Mouse (Mus musculus): ENCODE results near the gene Arid5b.

The Arid5b gene

DNA sequence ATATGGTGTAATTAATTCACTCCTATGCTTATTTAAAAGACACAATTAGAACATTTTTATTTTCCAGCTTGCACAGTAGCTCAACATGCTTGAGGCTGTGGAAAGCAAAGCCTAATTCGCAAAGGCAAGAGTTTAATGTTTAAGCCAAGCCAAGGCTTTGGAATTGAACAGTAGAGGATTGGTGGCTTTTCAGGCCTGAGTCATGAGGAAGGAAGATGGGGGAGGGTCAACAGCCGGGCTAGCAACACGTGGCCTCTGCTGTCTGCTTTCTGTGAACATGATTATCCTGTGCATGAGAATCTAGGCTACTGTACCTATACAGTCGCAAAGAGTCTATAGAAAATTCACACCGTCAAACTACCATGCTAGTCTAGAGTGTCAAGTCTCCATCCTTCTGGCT lies 9.9 kb downstream of the Arid5b start:
- DNase-seq, result no peak

DNA sequence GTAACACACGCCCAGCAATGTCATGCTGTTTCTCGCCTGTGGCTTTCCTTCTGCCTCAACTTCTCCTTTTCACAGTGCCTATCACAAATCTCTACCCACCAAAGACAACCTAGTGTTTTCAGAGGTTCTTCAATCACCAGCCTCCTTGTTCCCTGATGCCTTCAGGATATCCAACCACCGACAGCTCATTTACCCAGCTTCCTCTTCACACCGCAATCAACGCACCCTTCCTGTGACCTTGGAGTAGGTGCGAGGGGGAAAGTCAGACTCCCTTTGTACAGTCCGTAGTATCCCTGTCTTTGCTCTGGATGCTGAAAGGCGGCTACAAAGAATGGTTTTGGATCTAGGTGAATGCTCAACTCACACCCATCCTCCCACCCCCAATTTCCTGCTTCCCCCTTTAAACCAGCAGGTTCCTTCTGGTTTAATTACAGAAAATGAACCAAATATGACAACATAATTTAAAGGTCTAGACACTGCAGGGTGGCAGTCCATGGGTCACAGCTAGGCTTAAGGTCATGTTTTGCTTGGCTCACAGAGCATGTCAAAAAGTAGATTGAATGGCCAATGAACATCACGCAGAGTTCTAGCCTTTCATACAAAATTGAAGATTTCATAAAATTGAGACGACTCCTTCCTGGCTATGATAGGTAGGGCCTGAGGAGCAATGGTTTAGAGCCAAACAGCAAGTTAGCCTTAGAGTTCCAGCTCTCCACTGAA lies 14.4 kb downstream of the Arid5b start:
- DNase-seq, result peak; percentile 29

DNA sequence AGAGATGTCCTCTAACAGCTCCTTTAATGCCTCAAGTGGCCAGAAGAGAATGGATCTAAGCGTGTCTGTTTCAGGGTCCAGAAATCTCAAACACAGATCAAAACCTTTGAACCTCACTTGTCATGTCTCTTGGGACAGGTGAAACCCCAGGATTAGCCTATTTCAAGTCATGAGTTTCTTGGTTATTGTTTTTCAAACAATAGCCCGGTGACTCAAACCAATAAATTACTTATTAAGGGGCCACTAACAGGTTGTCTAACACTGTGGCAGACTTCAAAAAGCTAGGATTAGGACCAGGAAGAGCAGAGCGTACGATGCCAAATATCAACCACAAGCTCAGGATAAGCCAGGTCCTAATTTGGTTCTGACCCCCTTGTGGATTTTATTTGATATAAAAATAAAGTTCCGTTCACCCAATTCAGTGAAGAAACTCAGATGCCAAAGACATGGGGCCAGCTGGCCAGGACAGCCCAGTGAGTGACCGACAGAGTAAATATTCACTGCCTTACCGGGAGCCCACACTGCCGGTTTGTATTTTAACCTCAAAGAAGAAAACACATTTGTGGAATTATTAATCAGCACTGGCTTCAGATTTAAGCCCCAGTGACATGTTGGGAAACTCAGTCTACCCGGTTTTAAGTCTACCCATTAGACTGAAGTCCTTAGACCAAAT lies 15.1 kb downstream of the Arid5b start:
- no peak for DNase-seq

DNA sequence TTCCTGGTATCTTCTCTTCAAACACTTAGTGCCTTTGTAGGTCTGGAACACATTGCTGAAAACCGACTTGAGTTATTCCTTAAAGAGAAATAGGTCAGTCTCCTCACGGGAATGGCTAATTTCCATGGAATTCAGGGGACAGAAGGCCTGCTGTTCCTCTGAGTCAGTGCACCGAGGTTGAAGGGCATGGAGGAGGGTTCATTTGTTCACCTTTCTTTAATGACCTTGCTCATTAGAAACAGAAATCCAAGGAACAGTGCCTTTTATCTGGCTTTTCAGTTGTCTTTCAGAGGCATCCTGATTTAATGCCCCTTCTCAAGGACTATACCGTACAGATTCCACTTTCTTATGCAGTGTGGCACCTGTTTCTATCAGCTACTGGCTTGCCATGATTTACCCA lies 18.9 kb downstream of the Arid5b start:
- no peak for DNase-seq

DNA sequence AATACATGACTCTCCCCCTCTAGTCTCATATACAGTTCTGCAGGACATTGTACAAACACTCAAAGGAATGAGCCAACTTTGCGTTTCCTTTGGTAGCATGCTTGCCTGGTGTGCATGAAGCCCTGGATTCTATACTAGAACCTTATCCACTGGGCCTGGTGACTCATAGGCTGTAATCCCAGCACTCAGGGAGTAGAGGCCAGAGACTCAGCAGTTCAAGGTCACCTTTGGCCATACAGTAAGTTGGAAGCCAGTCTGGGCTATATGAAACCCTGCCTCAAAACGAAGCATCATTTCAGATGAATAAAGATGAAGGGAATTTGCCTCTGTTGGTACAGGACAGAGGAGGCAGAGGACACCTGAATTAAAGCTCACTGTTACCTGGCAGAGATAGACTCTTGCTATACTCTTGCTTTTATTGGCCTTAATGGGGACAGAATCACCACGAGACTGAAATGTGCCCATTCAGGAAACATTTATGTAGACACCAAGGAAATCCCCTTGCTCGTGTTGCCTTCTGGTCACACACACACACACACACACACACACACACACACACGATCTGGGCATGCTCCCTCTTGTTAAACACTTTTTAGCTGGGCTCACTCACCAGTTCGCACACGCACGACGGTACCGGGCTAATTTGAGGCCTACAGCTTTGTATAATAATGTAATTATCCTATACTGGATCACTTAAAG lies 21.0 kb downstream of the Arid5b start:
- DNase-seq, result no peak

DNA sequence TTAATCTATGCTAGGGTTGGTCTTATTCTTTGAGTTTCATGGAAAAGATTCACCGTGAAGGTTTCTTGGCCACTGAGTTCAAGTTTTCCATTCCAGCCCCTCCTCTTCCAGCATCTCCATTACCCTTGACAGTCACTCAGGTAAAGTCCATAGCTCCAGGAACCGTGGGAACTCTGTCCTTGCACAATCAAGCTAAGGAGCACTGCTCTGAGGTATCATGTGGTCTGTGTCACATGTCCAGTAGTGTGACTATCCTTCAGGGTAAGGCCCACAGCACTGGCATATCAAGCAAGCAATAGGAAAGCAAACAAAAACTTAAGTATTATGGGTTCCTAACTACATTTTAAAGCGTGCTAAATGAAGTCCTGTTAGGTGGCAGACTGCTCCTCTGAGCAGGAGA lies 22.4 kb downstream of the Arid5b start:
- DNase-seq, result peak; percentile 50

DNA sequence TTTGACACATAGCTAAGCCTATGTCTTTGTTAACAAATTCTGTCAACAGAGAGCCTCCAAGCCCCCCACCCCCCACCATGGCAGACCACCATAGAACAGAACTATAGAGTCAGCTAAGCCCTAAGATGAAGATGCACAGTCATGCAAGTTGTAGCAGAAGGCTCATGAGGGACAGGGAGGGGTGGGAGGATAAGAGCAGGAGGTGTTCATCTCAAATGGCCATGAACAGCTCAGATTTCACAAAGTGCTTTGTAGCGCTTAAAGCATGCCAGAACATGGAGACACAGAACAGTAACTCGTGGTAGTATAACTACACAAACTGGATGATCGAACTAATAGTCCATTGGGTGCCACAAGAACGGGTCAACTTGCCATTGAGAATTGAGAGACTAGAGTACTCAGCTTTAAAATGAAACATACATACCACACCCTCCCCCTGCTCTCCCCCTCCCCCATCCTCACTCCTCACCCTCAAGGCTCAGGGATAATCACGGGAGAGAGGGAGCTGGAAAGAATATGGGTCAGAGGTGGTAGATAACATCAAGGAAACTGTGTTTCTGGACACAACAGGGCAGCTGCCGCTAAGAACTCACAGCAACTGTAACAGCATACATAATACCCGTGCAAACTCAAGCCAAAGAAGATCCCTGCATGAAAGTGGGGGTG lies 25.0 kb downstream of the Arid5b start:
- no peak for DNase-seq

DNA sequence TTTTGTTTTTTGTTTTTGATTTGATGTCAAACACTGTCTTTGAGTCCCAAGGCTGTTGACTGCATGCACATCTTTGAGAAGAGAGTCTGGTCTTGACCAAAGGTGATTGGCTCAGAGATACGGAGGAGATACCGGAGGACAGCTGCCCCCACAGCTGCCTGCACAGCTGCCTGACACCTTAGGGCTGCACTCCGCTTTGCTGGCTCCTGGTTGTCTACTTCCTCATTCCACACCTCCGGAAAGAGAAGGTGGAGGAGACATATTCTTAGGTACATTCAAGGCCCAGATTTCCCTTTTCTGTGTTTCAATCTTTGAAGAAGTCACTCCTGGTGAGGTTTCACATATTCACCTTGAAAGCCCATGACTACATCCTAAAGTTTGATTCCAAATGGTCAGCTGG lies 25.9 kb downstream of the Arid5b start:
- no peak for DNase-seq

DNA sequence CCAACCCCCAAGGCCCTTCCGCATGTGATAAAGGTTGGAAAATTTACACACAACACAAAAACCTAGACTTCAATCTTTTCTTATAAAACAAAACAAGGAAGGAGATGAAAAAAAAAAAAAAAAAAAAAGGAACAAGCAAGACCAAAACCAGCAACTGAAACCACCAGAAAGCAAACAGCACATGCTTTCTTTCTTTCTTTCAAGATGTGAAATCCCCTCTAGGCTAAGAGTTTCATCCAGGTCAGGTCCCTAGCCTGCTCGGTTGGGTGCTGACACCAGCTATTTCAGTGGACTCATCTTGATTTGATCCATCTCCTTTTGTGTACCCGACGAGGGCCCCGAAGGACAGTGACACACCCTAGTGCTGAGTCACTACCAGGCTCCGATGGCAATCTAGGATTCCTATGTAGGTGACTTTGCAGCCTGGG lies 29.2 kb downstream of the Arid5b start:
- DNase-seq, result peak; percentile 47

DNA sequence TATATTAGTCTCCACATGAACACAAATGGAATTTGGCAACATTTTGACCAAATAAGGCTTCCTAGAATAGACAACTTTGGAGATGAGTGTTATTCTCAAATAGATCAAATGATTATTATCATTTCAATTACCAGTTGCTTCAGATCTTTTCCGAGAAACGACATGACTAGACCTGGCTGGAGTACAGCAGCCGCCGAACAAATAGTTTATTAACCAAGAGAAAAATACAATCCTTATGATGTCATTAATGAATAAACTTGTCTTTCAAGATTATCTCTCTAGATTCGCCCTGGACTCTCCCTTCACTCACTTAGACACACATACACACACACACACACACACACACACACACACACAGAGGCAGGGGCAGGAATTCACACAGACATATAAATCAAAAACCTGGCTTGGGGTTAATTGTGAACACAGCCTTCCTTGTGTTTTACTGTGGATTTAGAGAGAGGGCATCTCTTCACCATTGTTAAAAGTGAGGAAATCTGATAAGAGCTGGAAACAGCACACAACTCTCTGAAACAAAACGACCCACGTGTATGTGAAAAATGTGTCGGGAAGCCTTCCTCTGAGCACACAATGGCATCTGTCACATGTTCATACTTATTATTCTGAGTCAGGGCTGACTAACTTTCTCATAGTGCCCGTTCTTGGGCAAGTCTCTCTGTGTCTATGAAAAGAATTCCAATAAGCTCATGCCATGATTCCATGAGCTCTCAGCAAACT lies 30.1 kb downstream of the Arid5b start:
- peak; percentile 47 for DNase-seq

DNA sequence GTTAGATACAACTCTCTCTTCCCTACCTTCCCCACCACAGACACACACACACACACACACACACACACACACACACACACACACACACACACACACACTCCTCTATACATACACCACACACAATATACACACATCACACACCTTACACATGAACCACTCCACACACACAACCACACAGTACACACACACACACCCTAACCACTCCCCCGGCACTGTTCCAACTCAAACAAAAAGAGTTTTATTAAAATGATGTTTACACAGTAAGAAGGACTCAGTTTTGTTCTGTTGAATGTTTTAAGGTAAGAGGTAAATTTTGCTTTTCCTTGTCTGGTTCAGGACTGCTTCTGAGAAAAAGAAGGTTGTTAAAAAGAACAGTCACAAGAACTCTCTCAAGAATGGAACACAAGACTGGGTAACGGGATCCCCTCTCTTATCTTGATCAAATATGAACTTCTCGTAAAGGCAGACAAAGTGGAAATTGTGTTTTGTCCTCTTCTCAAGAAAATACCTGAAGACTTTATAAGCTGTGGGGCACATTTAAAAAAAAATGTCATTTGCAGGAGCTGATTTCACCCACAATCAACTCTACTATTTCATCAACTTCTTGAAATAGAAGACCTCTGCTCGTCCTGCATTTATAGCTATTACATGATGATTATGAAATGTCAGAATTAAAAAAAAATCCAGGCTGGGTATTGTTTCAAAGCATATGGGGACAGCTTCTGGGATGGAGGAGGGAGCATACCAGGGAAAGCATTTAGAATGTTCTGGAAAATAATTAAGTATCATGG lies 30.9 kb downstream of the Arid5b start:
- peak; percentile 78 for DNase-seq

DNA sequence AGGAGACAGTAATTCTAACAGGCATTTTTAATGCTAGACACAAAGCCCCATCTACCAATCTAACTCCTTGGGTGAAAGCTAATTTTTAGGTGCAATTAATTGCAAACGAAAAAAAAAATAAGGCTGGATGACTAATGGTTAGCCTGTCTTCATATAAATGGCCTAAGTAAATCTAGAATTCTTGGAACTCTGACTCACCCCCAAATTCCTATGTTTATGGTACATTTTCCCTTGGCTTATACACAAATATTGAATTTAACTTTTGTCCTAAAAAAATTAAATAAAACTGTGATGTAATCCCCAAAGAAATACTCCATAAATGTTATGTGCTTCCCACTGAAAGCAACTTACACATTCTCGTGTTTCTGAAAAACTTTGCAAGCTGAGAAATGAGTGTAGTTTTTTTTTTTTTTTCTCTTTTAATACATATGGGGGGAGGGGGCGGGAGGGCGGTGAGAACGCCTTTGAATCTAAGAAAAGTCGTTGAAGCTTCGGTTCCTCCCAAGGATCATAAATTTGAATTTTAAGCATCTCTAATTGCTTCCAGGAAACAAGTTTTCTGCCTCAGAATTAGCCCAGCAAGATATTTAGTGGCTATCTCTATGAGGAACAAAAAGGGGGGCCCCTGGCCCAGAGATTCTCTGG lies 31.8 kb downstream of the Arid5b start:
- DNase-seq, result no peak

DNA sequence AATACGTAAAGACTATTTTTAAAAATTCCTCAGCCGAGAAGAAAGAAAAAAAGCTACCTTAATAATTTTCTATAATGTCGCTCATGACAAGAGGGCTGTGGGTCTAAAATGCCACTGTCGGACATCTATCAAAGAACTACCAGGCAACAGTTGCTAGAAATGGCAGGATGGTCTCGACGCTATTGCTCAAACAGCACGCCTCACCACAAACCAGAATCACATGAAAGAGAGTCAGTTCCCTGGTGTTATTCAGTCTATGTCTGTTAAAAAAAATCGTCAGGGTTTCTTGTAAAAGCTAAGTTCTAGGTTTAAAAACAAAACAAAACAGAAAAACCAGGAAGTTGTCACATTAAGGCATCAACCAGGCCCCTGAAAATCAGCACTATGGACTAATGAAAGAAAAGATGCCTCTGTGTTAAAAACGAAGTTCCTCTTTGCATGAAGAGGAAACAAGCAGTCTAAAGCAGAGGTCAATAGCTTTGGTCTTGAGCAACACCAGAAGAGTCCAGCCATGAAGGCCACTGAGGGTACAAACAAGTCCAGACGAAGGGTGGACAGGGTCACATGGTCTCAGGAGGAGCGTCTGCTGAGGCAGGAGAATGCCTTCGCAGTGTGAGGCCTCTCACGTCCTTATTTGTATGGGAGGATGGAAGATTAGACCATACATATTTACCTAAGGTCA lies 37.6 kb downstream of the Arid5b start:
- DNase-seq, result peak; percentile 55

DNA sequence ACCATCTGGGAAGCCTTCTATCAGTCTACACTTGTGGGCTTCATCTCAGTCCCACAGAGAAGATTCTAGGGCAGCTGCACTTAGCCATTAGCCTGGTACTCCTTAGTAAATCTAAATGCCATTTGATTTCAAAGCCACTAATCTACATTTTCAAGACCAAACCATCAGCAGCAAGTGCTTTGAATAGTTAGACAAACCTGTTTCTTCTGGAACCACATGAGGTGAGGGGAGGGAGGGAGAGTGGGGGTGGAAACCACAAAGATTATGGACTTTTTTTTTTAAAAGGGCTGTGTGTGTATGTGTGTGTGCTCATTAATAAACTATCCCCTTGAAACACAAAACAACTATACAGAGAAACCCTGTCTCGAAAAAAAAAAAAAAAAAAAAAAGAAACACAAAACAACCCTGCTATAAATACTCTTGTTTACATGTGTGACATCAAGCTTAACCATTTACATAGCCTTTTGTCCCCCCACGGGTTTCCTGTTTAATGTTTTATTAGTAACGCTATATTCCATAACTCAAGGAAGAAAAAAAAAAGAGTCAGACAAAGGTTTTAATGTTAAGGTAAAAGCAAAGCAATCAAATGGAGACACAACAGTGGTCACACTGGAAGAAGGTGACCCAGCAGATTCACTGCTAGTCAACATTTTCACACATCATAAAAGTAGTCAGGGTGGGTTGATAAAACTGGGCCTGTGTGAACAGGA lies 38.3 kb downstream of the Arid5b start:
- no peak for DNase-seq

DNA sequence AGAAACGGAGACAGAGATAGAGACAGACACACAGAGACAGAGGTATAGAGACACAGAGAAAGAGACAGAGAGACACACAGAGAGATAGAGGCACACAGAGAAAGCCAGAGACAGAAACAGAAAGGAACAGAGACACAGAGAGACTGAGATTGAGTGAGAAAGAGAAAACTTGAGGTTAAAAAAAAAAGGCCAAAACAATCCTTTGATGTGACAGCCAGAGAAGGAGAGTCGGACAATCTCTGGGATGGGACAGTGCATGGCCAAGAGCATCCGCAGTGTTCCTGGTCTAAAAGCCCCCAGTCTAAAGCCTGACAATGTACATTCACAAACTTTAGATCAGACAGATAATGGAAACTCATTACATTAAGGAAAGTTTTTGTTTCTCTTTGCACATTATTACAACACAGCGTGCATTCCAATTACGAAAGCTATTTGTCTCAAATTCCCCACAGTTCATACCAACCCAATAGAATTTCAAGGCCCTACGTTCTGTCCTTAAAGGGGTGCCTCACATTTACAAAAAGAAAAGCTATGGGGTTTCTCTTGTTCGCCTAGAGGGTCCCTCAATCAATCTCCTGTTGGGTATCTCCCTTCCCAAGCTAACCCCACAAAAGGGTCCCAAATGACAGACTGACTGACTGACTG lies 39.0 kb downstream of the Arid5b start:
- peak; percentile 63 for DNase-seq

DNA sequence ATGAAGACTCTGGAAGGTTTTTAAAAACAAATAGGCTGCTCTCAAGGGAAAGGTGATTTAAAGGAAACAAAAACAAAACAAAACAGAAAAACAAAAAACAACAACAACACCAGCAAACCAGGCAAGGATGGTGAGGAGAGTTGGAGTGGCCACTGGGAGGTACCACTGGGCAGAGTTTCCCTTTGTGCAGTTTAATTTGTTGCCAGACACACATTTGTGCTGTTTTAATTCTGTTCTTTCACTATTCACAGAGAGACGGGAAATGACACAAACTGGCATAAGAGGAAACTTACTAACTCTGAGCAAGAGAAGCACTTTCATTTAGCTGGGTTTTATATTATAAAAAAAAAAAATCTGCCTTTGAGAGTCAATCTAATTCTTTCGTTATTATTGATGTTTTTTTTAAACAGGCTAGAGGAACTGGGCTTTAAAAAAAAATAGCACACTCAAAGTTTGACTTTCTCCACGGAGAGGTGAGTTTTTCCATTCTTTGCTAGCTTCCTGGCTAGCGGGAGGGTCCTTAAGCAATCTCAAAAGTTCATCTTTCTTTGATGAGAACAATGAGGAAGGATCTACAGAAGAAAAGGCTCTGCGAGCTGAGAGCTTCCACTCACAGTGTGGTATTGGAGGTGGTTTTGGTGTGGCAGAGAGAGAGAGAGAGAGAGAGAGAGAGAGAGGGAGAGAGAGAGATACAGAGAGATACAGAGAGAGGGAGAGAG lies 39.7 kb downstream of the Arid5b start:
- peak; percentile 26 for DNase-seq

DNA sequence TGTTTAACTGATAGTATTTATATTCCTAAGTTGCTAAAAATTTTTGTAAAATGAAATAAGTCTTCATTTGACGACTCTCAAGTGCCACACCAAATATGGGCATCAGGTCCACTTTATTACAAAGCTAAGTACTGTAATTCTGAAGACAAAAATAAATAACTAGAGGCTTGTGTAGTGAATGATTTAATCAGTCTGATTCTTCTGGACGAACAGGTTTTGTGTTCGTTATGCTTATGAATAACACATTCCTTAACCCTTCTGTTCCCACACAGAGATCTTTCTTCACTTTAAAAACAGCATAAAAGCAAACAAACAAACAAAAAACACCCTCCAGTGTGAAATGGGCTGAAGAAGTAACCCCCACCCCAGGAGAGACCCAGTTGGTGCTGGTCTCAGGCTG lies 40.4 kb downstream of the Arid5b start:
- DNase-seq, result peak; percentile 38

DNA sequence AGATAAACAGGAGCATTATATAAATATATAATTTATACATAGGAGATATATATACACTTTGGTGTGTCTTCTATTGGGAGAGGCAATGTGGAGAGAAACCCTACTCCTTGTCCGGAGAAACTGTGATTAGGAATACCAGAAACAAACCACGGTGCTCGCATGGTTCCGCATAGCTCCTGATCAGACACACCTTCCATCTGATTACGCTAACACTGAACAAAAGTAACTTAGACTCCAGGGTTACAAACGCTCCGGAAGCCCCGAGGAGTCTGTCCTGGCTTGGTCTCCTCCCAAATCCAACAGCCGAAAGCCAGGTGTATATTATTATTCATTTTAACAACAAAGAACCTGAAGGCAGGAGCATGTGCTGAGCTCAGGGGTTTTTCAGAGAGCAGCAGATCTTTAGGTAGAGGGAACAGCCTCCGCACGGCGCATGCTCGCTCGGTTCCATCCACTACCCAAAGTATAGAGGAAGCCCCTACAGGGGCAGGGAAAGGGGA lies 41.5 kb downstream of the Arid5b start:
- DNase-seq, result no peak
